Mouse (Mus musculus) bone marrow, adult 2 months (tissue): Measurements from ENCODE around the gene Clip4. TPM values are rescaled to one million over a fixed set of nuclear protein-coding genes. Genes with fewer than 3 reads are reported as not detected.

Source experiments
- H3K27ac ChIP-seq: fragments of 200-500 bp; 2 replicates; pipeline ENCODE4 v1.5.1; 2012; ENCODE audit warnings: low read depth, mild to moderate bottlenecking, control low read depth, inconsistent platforms, low read length; ENCODE audit not compliant: control insufficient read depth, poor library complexity, insufficient read depth
- H3K4me1 ChIP-seq: fragments of 200-500 bp; 2 replicates; pipeline ENCODE4 v1.6.1; 2011; ENCODE audit warnings: low read length; ENCODE audit not compliant: control insufficient read depth, insufficient read depth
- H3K4me3 ChIP-seq: fragments of 200-500 bp; replicated peaks from 2 replicates; pipeline ENCODE3; 2011; ENCODE audit warnings: mild to moderate bottlenecking, low read depth, low read length, control low read depth; ENCODE audit not compliant: control insufficient read depth
- CTCF ChIP-seq: fragments of 200-500 bp; IDR thresholded peaks from 2 replicates; pipeline ENCODE4 v1.5.1; 2011; ENCODE audit warnings: low read length, control low read depth; ENCODE audit not compliant: control insufficient read depth, insufficient read depth
- POLR2A ChIP-seq: fragments of 200-500 bp; IDR thresholded peaks from 2 replicates; pipeline ENCODE4 v1.6.1; 2011; ENCODE audit warnings: low read depth, mild to moderate bottlenecking, control low read depth, low read length, borderline replicate concordance; ENCODE audit not compliant: control insufficient read depth
- WGBS: fragments of 180-500 bp; shearing (Covaris S2); methylation state at CpG from one replicate; pipeline ENCODE4 v1.1.7; 2018; 5-methylcytosine and 5-hydroxymethylcytosine counted together
- polyA plus RNA-seq: library from polyadenylated mRNA; stranded (reverse); fragments of >200 nt; gene quantifications from 2 replicates; pipeline ENCODE4 v1.2.4, GENCODE M21; 2011; ENCODE audit warnings: low replicate concordance; ENCODE audit not compliant: missing spikeins, insufficient read depth, insufficient read length

The Clip4 gene
- polyA plus RNA-seq, 1 experiment: 2.3 TPM

GRCm38 (mm10) chr17:71803876-71804275 lies 35.6 kb downstream of the Clip4 start:
- 90% methylated on average over 4 of the region's 4 CpGs for WGBS
- TF ChIP-seq CTCF (no peak), POLR2A (no peak)
- H3K27ac ChIP-seq: no peak overlapping the region
- H3K4me3 ChIP-seq: no peak overlapping the region
- no peaks in the 10 kb centered on the region; the same call in 1 of the 2 replicates for H3K4me1 ChIP-seq

- WGBS: 76% methylated on average over 8 of the region's 8 CpGs
- Histone ChIP-seq H3K4me1 (no peaks in the 10 kb centered on the region; the same call in 1 of the 2 replicates), H3K27ac (no peak overlapping the region), H3K4me3 (no peak overlapping the region)
- no peak for TF ChIP-seq POLR2A
Measured at GRCm38 (mm10) chr17:71811070-71811469, 42.8 kb downstream of the Clip4 start.

GRCm38 (mm10) chr17:71816136-71816864 lies 48.0 kb downstream of the Clip4 start:
- no peak overlapping the region for H3K27ac ChIP-seq
- WGBS: 85% methylated on average over 8 of the region's 8 CpGs
- TF ChIP-seq POLR2A (no peak), CTCF (no peak)

GRCm38 (mm10) chr17:71823622-71824306 lies 55.5 kb downstream of the Clip4 start:
- Histone ChIP-seq H3K27ac (no peak overlapping the region), H3K4me3 (no peak overlapping the region), H3K4me1 (no peaks in the 10 kb centered on the region)
- 79% methylated on average over 8 of the region's 8 CpGs for WGBS
- TF ChIP-seq CTCF: no peak
- no peak for TF ChIP-seq POLR2A

More at GRCm38 (mm10) chr17:71816136-71816864, 48.0 kb downstream of the Clip4 start:
- Histone ChIP-seq H3K4me3 (no peak overlapping the region), H3K4me1 (no peaks in the 10 kb centered on the region; the same call in 1 of the 2 replicates)

GRCm38 (mm10) chr17:71826603-71827002 lies 58.3 kb downstream of the Clip4 start:
- H3K4me3 ChIP-seq: no peak overlapping the region
- no peaks in the 10 kb centered on the region for H3K4me1 ChIP-seq
- 69% methylated on average over 3 of the region's 3 CpGs for WGBS
- TF ChIP-seq POLR2A (no peak), CTCF (no peak)
- H3K27ac ChIP-seq: no peak overlapping the region

- H3K4me1 ChIP-seq: no peaks in the 10 kb centered on the region
- no peak overlapping the region for H3K27ac ChIP-seq
- no peak overlapping the region for H3K4me3 ChIP-seq
- 80% methylated on average over 8 of the region's 8 CpGs for WGBS
- TF ChIP-seq CTCF (no peak), POLR2A (no peak)
Measured at GRCm38 (mm10) chr17:71827627-71828026, 59.4 kb downstream of the Clip4 start.

GRCm38 (mm10) chr17:71828647-71829414 lies 60.6 kb downstream of the Clip4 start:
- Histone ChIP-seq H3K4me1 (no peaks in the 10 kb centered on the region), H3K4me3 (no peak overlapping the region), H3K27ac (no peak overlapping the region)
- WGBS: 70% methylated on average over 12 of the region's 12 CpGs
- no peak for TF ChIP-seq POLR2A
- TF ChIP-seq CTCF: no peak

GRCm38 (mm10) chr17:71831960-71832359 lies 63.7 kb downstream of the Clip4 start:
- 86% methylated on average over 3 of the region's 3 CpGs for WGBS
- TF ChIP-seq CTCF: no peak
- TF ChIP-seq POLR2A: no peak
- Histone ChIP-seq H3K4me1 (no peaks in the 10 kb centered on the region), H3K27ac (no peak overlapping the region), H3K4me3 (no peak overlapping the region)
